Mouse (Mus musculus) bone marrow macrophage, adult 2 months (primary cell): Measurements from ENCODE around the gene Vmn1r198.

ENCODE experiments used
- CTCF ChIP-seq: IDR thresholded peaks from 2 replicates; pipeline ENCODE4 v1.5.1; 2012; ENCODE audit warnings: low read depth, mild to moderate bottlenecking, low read length, moderate library complexity
- POLR2A ChIP-seq: IDR thresholded peaks from 2 replicates; pipeline ENCODE4 v1.6.1; 2012; ENCODE audit warnings: mild to moderate bottlenecking, low read depth, low read length, borderline replicate concordance

DNA sequence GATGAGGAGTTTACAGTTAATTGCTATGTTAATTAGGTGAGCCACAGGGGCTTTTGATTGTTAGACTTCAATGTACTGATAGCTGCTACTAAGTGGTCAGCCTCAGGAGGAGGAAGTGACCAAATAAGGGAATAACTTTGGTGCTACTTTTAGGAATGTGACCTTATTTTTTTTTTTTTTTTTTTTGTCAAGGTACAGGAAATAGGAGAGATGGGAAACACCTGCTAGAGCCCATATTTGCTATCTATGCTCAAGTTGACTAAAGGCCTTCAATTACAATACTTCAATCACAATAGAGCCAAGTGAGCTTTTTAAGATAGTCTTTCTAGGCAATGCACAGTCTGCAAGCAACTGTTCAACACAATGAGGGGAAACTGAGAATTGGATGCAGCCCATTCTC, 30.1 kb upstream of the Vmn1r198 start:
- TF ChIP-seq POLR2A: no peak
- no peak for TF ChIP-seq CTCF
